Mouse (Mus musculus): ENCODE measurements around the gene Sult6b2. TPM values are rescaled to one million over a fixed set of nuclear protein-coding genes. Genes with fewer than 3 reads are reported as not detected.

Sult6b2 gene
- polyA plus RNA-seq, 2 experiments, result not detected

- 80% methylated on average over 18 of the region's 18 CpGs for WGBS (ENCODE audit: insufficient replicate concordance)
- ATAC-seq (ENCODE audit: insufficient read depth), result no peak
- TF ChIP-seq CTCF (IDR thresholded peaks at IDR 0.05; ENCODE audit: low read depth) (no peak), EP300 (IDR thresholded peaks at IDR 0.05; ENCODE audit: low read depth) (no peak)
These were observed 31.4 kb upstream of the Sult6b2 start for GRCm38 (mm10) chr6:142835726-142836125.

GRCm38 (mm10) chr6:142834911-142835310 lies 30.6 kb upstream of the Sult6b2 start:
- ATAC-seq (ENCODE audit: insufficient read depth) (no peak), DNase-seq (ENCODE audit: low read depth in 3 of 3, low spot score in 3 of 3) (no peak)
- Histone ChIP-seq H3K27ac (no peak overlapping the region), H3K36me3 (replicated peaks; ENCODE audit: control insufficient read depth, insufficient read depth, low read depth) (no peaks in the 10 kb centered on the region), H3K9ac (replicated peaks) (no peak overlapping the region), H3K9me3 (ENCODE audit: control insufficient read depth, low read length) (no peaks in the 10 kb centered on the region), H3K4me1 (replicated peaks; ENCODE audit: control insufficient read depth in 2 of 2, insufficient read depth in 2 of 2, low read length in 1 of 2) (peaks cover 7 to 21% of the 10 kb centered on the region in 2 experiments), H3K27me3 (ENCODE audit: control insufficient read depth, insufficient read depth, low read length) (no peaks in the 10 kb centered on the region), H3K4me2 (ENCODE audit: low read depth) (no peak overlapping the region), H3K4me3 (ENCODE audit: insufficient read depth in 1 of 2, low read depth in 2 of 2, low read length in 2 of 2) (no peak overlapping the region)
- no peak for TF ChIP-seq CTCF (IDR thresholded peaks at IDR 0.05; ENCODE audit: low read depth)
- no peak for TF ChIP-seq EP300 (IDR thresholded peaks at IDR 0.05; ENCODE audit: low read depth)
- WGBS (ENCODE audit: insufficient replicate concordance), result 43% methylated on average over 4 of the region's 4 CpGs

More at GRCm38 (mm10) chr6:142835726-142836125, 31.4 kb upstream of the Sult6b2 start:
- Histone ChIP-seq H3K4me3 (ENCODE audit: insufficient read depth in 1 of 2, low read depth in 2 of 2, low read length in 2 of 2) (no peak overlapping the region), H3K4me1 (replicated peaks; ENCODE audit: control insufficient read depth in 2 of 2, insufficient read depth in 2 of 2, low read length in 1 of 2) (peaks cover 6 to 16% of the 10 kb centered on the region in 2 experiments), H3K9ac (replicated peaks) (no peak overlapping the region), H3K27me3 (ENCODE audit: control insufficient read depth, insufficient read depth, low read length) (no peaks in the 10 kb centered on the region), H3K4me2 (ENCODE audit: low read depth) (no peak overlapping the region), H3K36me3 (replicated peaks; ENCODE audit: control insufficient read depth, insufficient read depth, low read depth) (no peaks in the 10 kb centered on the region), H3K9me3 (ENCODE audit: control insufficient read depth, low read length) (no peaks in the 10 kb centered on the region), H3K27ac (no peak overlapping the region)
- DNase-seq (ENCODE audit: low read depth in 3 of 3, low spot score in 3 of 3), result no peak

GRCm38 (mm10) chr6:142831706-142832105 lies 27.4 kb upstream of the Sult6b2 start:
- DNase-seq (ENCODE audit: low read depth in 3 of 3, low spot score in 3 of 3) (no peak), ATAC-seq (ENCODE audit: insufficient read depth) (peak; percentile 34; the same call in 1 of the 2 replicates)
- no peak overlapping the region for H3K4me2 ChIP-seq (ENCODE audit: low read depth)
- H3K27ac ChIP-seq, result no peak overlapping the region
- WGBS (ENCODE audit: insufficient replicate concordance), result 26% methylated on average over 3 of the region's 3 CpGs
- H3K9me3 ChIP-seq (ENCODE audit: control insufficient read depth, low read length), result no peaks in the 10 kb centered on the region
- peaks cover 7 to 21% of the 10 kb centered on the region in 2 experiments for H3K4me1 ChIP-seq (replicated peaks; ENCODE audit: control insufficient read depth in 2 of 2, insufficient read depth in 2 of 2, low read length in 1 of 2)
- no peak overlapping the region for H3K9ac ChIP-seq (replicated peaks)
- TF ChIP-seq EP300 (IDR thresholded peaks at IDR 0.05; ENCODE audit: low read depth) (no peak), CTCF (IDR thresholded peaks at IDR 0.05; ENCODE audit: low read depth) (no peak)
- no peak overlapping the region for H3K4me3 ChIP-seq (ENCODE audit: insufficient read depth in 1 of 2, low read depth in 2 of 2, low read length in 2 of 2)
- H3K36me3 ChIP-seq (replicated peaks; ENCODE audit: control insufficient read depth, insufficient read depth, low read depth), result no peaks in the 10 kb centered on the region
- no peaks in the 10 kb centered on the region for H3K27me3 ChIP-seq (ENCODE audit: control insufficient read depth, insufficient read depth, low read length)

GRCm38 (mm10) chr6:142831243-142831642 lies 26.9 kb upstream of the Sult6b2 start:
- 2% methylated on average over 8 of the region's 8 CpGs for WGBS (ENCODE audit: insufficient replicate concordance)
- peak; percentile 28 to 46 (median 39) for DNase-seq (ENCODE audit: low read depth in 3 of 3, low spot score in 3 of 3)

GRCm38 (mm10) chr6:142830221-142830620 lies 25.9 kb upstream of the Sult6b2 start:
- DNase-seq (ENCODE audit: low read depth in 3 of 3, low spot score in 3 of 3), result no peak

More at GRCm38 (mm10) chr6:142831243-142831642, 26.9 kb upstream of the Sult6b2 start:
- Histone ChIP-seq H3K27ac (no peak overlapping the region), H3K9ac (replicated peaks) (no peak overlapping the region), H3K36me3 (replicated peaks; ENCODE audit: control insufficient read depth, insufficient read depth, low read depth) (no peaks in the 10 kb centered on the region), H3K27me3 (ENCODE audit: control insufficient read depth, insufficient read depth, low read length) (no peaks in the 10 kb centered on the region), H3K9me3 (ENCODE audit: control insufficient read depth, low read length) (no peaks in the 10 kb centered on the region), H3K4me3 (ENCODE audit: insufficient read depth in 1 of 2, low read depth in 2 of 2, low read length in 2 of 2) (no peak overlapping the region), H3K4me1 (replicated peaks; ENCODE audit: control insufficient read depth in 2 of 2, insufficient read depth in 2 of 2, low read length in 1 of 2) (peaks cover 7 to 21% of the 10 kb centered on the region in 2 experiments), H3K4me2 (ENCODE audit: low read depth) (peak overlapping the region; percentile 26)
- peak; percentile 66 for TF ChIP-seq CTCF (IDR thresholded peaks at IDR 0.05; ENCODE audit: low read depth)
- peak; percentile 73 for TF ChIP-seq EP300 (IDR thresholded peaks at IDR 0.05; ENCODE audit: low read depth)
- ATAC-seq (ENCODE audit: insufficient read depth), result peak; percentile 82

More at GRCm38 (mm10) chr6:142830221-142830620, 25.9 kb upstream of the Sult6b2 start:
- H3K4me3 ChIP-seq (ENCODE audit: insufficient read depth in 1 of 2, low read depth in 2 of 2, low read length in 2 of 2), result no peak overlapping the region
- WGBS (ENCODE audit: insufficient replicate concordance), result 55% methylated on average over 3 of the region's 3 CpGs
- peaks cover 7 to 21% of the 10 kb centered on the region in 2 experiments for H3K4me1 ChIP-seq (replicated peaks; ENCODE audit: control insufficient read depth in 2 of 2, insufficient read depth in 2 of 2, low read length in 1 of 2)
- H3K4me2 ChIP-seq (ENCODE audit: low read depth), result no peak overlapping the region
- no peaks in the 10 kb centered on the region for H3K27me3 ChIP-seq (ENCODE audit: control insufficient read depth, insufficient read depth, low read length)
- H3K9me3 ChIP-seq (ENCODE audit: control insufficient read depth, low read length), result no peaks in the 10 kb centered on the region
- no peak for ATAC-seq (ENCODE audit: insufficient read depth)
- TF ChIP-seq CTCF (IDR thresholded peaks at IDR 0.05; ENCODE audit: low read depth) (no peak), EP300 (IDR thresholded peaks at IDR 0.05; ENCODE audit: low read depth) (no peak)
- H3K36me3 ChIP-seq (replicated peaks; ENCODE audit: control insufficient read depth, insufficient read depth, low read depth), result no peaks in the 10 kb centered on the region
- no peak overlapping the region for H3K9ac ChIP-seq (replicated peaks)
- no peak overlapping the region for H3K27ac ChIP-seq
